Mouse (Mus musculus) adrenal gland, postnatal 14 days (tissue): Measurements from ENCODE around the gene Cntfr. TPM values are rescaled to one million over a fixed set of nuclear protein-coding genes. Genes with fewer than 3 reads are reported as not detected.

Experiments used
- DNase-seq: peaks from one replicate; pipeline ENCODE4 v3.0.0; 2021; ENCODE audit warnings: mixed read lengths
- total RNA-seq: library from RNA; stranded (reverse); gene quantifications from 2 replicates; pipeline ENCODE4 v1.2.3, GENCODE M21; 2021

Gene Cntfr
- total RNA-seq, 1 experiment from 2014 or later: 63.2 TPM

DNA sequence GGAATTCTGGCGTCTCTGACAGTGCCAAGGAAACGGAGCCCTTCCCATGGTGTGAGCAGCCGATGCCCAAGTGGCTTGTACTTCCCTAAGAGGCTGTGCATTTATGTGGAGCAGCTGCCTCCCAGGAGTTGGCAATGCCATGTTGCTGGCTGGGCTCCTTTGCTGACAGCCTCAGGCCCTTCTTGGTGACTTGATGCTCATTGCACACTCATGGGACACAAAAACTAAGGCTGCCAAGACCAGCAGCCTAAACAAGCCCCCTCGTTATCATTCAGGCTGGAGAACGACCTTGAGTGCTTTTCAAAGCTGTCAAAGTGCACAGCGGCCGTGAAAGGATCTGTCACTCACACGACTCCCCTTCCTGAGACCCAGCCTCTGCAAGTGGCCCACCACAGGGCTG is 84.7 kb downstream of the Cntfr start:
- no peak for DNase-seq

DNA sequence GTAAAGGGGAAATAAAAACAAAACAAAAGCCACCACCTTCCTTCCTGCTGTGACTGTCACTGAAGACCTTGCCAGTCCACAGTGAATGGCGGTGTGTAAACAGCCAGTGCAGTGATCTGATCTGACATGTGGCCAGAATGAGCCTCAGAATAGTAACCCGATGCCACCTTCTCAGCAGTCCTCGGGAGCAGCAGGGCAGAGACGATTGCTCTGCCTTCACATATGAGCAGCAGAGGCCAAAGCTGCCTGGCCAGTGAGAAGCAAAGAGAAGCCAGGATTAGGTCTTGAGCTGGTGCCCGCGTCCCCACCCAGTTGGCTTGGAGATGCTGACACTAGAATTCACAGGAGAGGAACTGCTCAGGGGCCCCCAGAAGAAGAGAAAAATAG is 86.3 kb downstream of the Cntfr start:
- DNase-seq: no peak

DNA sequence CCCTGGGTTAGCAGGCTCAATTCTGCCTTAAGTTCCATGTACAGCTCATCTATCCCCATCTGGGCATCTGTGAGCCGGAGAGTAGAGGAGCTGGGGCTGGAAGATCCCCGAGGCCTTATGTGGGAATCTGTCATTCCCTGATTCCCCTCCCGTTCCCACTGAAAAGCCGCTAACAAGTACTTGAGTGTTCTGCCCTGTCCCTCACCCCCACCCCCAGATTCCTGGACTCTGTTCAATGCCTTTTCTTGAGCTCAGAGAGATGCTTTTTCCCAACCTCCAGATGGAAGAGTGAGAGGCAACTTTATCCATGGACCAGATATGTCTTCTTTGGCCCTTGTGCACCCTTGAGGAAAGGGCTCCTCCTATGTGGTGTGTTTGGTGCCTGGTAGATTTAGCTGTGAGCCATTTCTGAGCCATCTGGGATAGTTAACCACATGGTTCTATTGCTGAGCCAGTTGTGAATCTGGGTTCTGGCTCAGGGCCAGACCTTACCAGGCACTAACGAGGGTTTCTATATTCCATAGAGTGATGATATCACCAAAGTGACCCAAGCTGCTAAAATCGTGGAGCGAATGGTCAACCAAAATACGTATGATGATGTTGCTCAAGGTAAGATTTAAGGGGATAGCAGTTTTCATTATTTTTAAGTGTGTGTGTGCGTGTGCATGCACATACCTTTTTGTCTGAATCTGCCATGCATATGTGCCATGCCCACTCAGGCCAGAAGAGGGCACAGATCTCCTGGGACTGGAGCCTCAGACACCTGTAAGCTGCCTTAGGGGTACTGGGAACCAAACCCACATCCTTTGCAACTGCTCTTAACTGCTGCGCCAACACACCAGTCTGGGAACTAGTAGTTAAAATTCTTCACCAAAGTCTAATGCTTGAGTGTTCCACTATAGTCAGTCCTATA is 87.0 kb downstream of the Cntfr start:
- no peak for DNase-seq

Other genes with a start within 250 kb of the Cntfr start
- 2.0 and 2.4 TPM in 2 replicates for gene Kif24, start 232.2 kb downstream of the Cntfr start, total RNA-seq
- gene Nudt2, start 231.9 kb downstream of the Cntfr start, total RNA-seq: 27.6 and 27.9 TPM in 2 replicates
- 8.9 and 10.7 TPM in 2 replicates for gene AI464131, start 194.0 kb downstream of the Cntfr start, total RNA-seq
- 0.41 and 0.94 TPM in 2 replicates for gene 1110017D15Rik, start 179.8 kb downstream of the Cntfr start, total RNA-seq
- gene Fam219a, start 127.6 kb downstream of the Cntfr start, total RNA-seq: 18.1 and 18.2 TPM in 2 replicates
- 0.34 and 2.2 TPM in 2 replicates for gene Dnaic1, start 127.3 kb downstream of the Cntfr start, total RNA-seq
- 3.5 and 6.9 TPM in 2 replicates for gene Enho, start 56.8 kb downstream of the Cntfr start, total RNA-seq
- gene Il11ra1, start 2.9 kb upstream of the Cntfr start, total RNA-seq: 56.9 and 60.2 TPM in 2 replicates
- 30.1 and 34.1 TPM in 2 replicates for gene Rpp25l, start 16.4 kb upstream of the Cntfr start, total RNA-seq
- gene Dctn3, start 26.1 kb upstream of the Cntfr start, total RNA-seq: 106 and 110 TPM in 2 replicates
- not detected in 2 replicates for gene Arid3c, start 34.1 kb upstream of the Cntfr start, total RNA-seq
- 36.1 and 42.3 TPM in 2 replicates for gene Galt, start 58.1 kb upstream of the Cntfr start, total RNA-seq
- gene Sigmar1, start 59.1 kb upstream of the Cntfr start, total RNA-seq: 67.1 and 76.7 TPM in 2 replicates
- gene Ccl27a, start 77.2 kb upstream of the Cntfr start, total RNA-seq: 29.7 and 34.9 TPM in 2 replicates
- not detected in 2 replicates for gene Gm21541, start 206.5 kb upstream of the Cntfr start, total RNA-seq
- 4.2 and 4.8 TPM in 2 replicates for gene Gm20878, start 244.5 kb upstream of the Cntfr start, total RNA-seq